In the genomic region with DNA sequence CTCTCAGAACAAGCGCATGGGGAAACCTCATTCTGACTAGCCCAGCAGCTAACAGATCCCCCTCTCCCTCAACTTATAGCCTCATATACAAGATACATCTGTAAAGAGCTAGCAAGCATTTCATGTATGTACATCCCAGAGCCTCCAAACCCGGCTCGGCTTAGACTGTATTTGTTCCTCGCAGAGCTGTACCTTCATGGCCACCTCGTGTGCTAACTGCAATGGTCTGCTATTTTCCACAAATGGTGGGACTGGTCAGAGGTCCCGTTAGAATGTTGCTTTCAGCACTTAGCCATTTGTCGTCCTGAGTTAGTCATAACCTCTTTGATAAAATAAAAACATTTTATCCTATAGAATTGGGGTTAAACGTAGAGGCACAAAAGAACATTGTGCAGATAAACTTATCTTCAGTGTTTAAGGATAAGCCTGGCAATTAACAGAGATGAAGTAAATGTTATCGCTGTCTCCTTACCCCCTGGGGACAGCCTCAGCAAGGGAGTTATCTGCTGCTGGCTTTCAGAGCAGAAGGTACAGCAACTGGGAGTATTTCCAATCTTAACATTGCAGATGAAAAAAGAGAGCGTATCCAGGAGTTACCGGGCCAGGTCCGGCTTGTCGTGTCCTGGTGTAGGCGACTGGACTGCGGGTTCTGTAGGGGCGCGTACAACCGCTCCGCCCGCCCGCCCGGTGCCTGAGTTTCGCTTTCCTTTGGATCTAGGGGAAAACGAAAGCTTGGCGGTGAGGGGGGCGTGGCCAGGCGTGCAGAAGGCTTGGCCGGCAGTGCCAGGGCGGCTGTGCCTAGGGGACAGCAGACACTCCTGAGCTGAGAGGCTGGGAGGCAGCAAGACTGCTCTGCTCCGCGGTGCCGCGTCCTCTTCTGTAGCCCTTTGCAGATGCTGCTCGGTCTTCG, we compare ENCODE assay signal across 8 mouse cellular contexts. TPM values are rescaled to one million over a fixed set of nuclear protein-coding genes. Genes with fewer than 3 reads are reported as not detected.
DNase-seq lines count a peak whose midpoint lies in the region; ATAC-seq and TF ChIP-seq lines count a peak whose summit lies in the region.

A gene (plus strand): TSS at position 780 of the 910 bp plus-strand sequence.

- peak; percentile 97 for DNase-seq in Muller cell, postnatal 12 days (ENCODE audit: inconsistent ontology term)
- peak; percentile 40 for DNase-seq in cerebellum, adult 9-10 months
- peak; percentile 81 for DNase-seq in hindbrain, embryonic 10.5 days (ENCODE audit: low spot score)
- peak; percentile 78 for DNase-seq in layer of hippocampus, adult 9-11 months
- DNase-seq in ovary, adult 18-20 months (ENCODE audit: low spot score), result peak; percentile 88
- peak; percentile 90 for DNase-seq in thymus, adult 2 months

- peak within 1 kb of the TSS; percentile 8; the same call in 1 of the 2 replicates for H3K27ac ChIP-seq in hindbrain, embryonic 10.5 days
- peak within 1 kb of the TSS; percentile 54; the same call in 1 of the 2 replicates for H3K27ac ChIP-seq in lung, embryonic 16.5 days (ENCODE audit: low read length)
- peak within 1 kb of the TSS; percentile 49; the same call in 1 of the 2 replicates for H3K27ac ChIP-seq in thymus, adult 2 months (ENCODE audit: control insufficient read depth, insufficient read depth, low read length)

- peak within 1 kb of the TSS; percentile 66 for H3K9ac ChIP-seq in lung, embryonic 16.5 days (ENCODE audit: low read length)

- peaks cover 37% of the 10 kb centered on the region for H3K27me3 ChIP-seq in hindbrain, embryonic 10.5 days (ENCODE audit: insufficient read depth, poor library complexity, severe bottlenecking)
- peaks cover 3% of the 10 kb centered on the region for H3K27me3 ChIP-seq in lung, embryonic 16.5 days (ENCODE audit: control insufficient read depth, insufficient read depth, low read depth, low read length)
- H3K27me3 ChIP-seq in thymus, adult 2 months (ENCODE audit: control insufficient read depth, insufficient read depth, low read length), result no peaks in the 10 kb centered on the region

- peak within 1 kb of the TSS; percentile 65 for H3K4me2 ChIP-seq in lung, embryonic 16.5 days (ENCODE audit: low read depth, low read length)

- TF ChIP-seq POLR2A in thymus, adult 2 months (IDR thresholded peaks at IDR 0.05; ENCODE audit: control insufficient read depth, extremely low read depth, insufficient read depth, low read length, poor library complexity), result no peak; the same call in none of the 2 replicates

- ATAC-seq in frontal cortex, adult (ENCODE audit: low TSS enrichment), result peak; percentile 96
- peak; percentile 96 for ATAC-seq in lung, embryonic 16.5 days (ENCODE audit: low read depth)

- peak; percentile 40; the same call in 1 of the 2 replicates for TF ChIP-seq CTCF in thymus, adult 2 months (IDR thresholded peaks at IDR 0.05; ENCODE audit: borderline replicate concordance, control insufficient read depth, extremely low read depth, insufficient read depth, low read length, poor library complexity)

- 13% methylated on average over 35 of the region's 35 CpGs for WGBS in hindbrain, embryonic 10.5 days
- 4% methylated on average over 35 of the region's 35 CpGs for WGBS in lung, embryonic 16.5 days
- 2% methylated on average over 35 of the region's 35 CpGs for WGBS in thymus, adult 2 months

- no peaks in the 10 kb centered on the region for H3K36me3 ChIP-seq in hindbrain, embryonic 10.5 days
- no peaks in the 10 kb centered on the region for H3K36me3 ChIP-seq in lung, embryonic 16.5 days (ENCODE audit: control insufficient read depth, insufficient read depth, low read length)
- no peaks in the 10 kb centered on the region for H3K36me3 ChIP-seq in thymus, adult 2 months (ENCODE audit: control insufficient read depth, insufficient read depth, low read length)

- H3K4me1 ChIP-seq in hindbrain, embryonic 10.5 days (replicated peaks), result peaks cover 10% of the 10 kb centered on the region
- H3K4me1 ChIP-seq in lung, embryonic 16.5 days (replicated peaks; ENCODE audit: control insufficient read depth, insufficient read depth, low read length), result no peaks in the 10 kb centered on the region; the same call in 1 of the 2 replicates
- H3K4me1 ChIP-seq in thymus, adult 2 months (replicated peaks; ENCODE audit: control insufficient read depth, insufficient read depth, low read length), result peaks cover 33% of the 10 kb centered on the region

- peak within 1 kb of the TSS; percentile 58 for H3K4me3 ChIP-seq in hindbrain, embryonic 10.5 days
- H3K4me3 ChIP-seq in lung, embryonic 16.5 days (ENCODE audit: low read length), result peak within 1 kb of the TSS; percentile 66
- H3K4me3 ChIP-seq in thymus, adult 2 months (ENCODE audit: control insufficient read depth, insufficient read depth, low read length), result peak within 1 kb of the TSS; percentile 66

- H3K9me3 ChIP-seq in hindbrain, embryonic 10.5 days, result no peaks in the 10 kb centered on the region
- H3K9me3 ChIP-seq in lung, embryonic 16.5 days (ENCODE audit: control insufficient read depth, low read length), result no peaks in the 10 kb centered on the region

RNA-seq across cellular contexts. Expression of the gene that starts here (rescaled TPM):
- polyA plus RNA-seq in hindbrain, embryonic 10.5 days (2016; fragmentation: Nextera tagmentation; extraction: Ambion mirVana), result 0.73 and 0.88 TPM in 2 replicates
- 7.3 and 7.9 TPM in 2 replicates for polyA plus RNA-seq in lung, embryonic 16.5 days (2015; fragmentation: Nextera tagmentation; extraction: Ambion mirVana)
- 30.0 and 43.4 TPM in 2 replicates for polyA plus RNA-seq in thymus, adult 2 months (2012; rRNA removed)

Comparison
In these comparisons a context has a peak if more than half of its experiments do, and no peak if none do; other contexts are left out.
1. Peak in every context shown above with its lines: DNase-seq, ATAC-seq, H3K4me3 ChIP-seq and H3K27ac ChIP-seq.
2. Peak in DNase-seq, H3K4me3 ChIP-seq and H3K27ac ChIP-seq in hindbrain, embryonic 10.5 days; RNA of the gene not detected or under 1 TPM.
3. DNase-seq: peak in every context shown above with its lines; median percentile 97 in Muller cell, postnatal 12 days; 90 in thymus, adult 2 months; 88 in ovary, adult 18-20 months; 81 in hindbrain, embryonic 10.5 days; 78 in layer of hippocampus, adult 9-11 months; 40 in cerebellum, adult 9-10 months.